Mouse (Mus musculus): ENCODE measurements around the gene Setd5.

GRCm38 (mm10) chr6:113077569-113078030, 435 bp downstream of the Setd5 start:
- TF ChIP-seq GATA1 (IDR thresholded peaks at IDR 0.05; ENCODE audit: low read length), result no peak
- TF ChIP-seq TAL1 (IDR thresholded peaks at IDR 0.05; ENCODE audit: low read length), result no peak
